14 mouse cellular contexts compared by ENCODE assay signal in the genomic region with DNA sequence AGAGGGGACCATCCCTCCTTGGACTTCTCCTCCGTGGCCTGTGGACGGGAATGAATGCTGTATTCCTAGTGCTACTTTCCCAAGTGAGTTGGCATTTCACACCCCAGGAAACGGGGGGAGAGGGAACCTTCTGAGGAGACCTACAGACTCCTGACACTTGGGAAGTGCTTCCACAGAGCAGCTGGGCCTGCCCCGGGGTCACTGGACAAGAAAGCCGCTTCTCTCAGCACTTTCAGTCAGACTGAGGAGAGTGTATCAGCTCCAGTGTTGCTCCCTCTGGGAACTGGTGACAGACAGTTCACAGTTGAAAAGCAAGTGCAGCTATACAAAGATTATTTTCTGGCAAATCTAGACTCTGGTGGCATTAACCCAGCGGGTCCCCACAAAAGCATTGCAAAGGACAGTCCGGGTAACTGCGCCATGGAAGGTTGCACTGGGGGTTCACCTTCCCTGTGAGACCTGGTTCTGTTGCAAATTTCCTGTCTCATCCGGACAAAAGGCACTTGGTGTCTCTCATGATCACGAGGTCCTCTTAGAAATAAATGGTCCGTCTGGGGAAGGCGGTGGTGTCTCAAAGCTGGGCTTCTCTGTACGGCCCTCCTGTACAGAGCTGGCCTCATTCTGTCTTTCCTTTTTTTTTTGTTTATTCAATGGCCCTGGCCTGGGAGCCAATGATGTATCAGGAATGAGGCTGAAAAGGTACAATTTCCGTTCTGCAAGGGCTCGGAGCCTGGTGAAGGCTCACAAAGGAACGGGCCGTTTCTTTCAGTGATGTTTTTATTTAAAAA.
DNase-seq lines count a peak whose midpoint lies in the region; ATAC-seq and TF ChIP-seq lines count a peak whose summit lies in the region.
"Had no signal": no experiment of that assay in that cellular context is flagged by ENCODE, and none has a peak within 500 bp of the region (broad histone marks: within the 10 kb centered on the region; RNA-seq: fewer than 3 reads in every experiment).

No protein-coding gene starts in this region.

- no peaks in the 10 kb centered on the region for H3K36me3 ChIP-seq in hindbrain, embryonic 14.5 days (replicated peaks; ENCODE audit: control insufficient read depth, insufficient read depth)
- no peaks in the 10 kb centered on the region for H3K36me3 ChIP-seq in thymus, adult 2 months (ENCODE audit: control insufficient read depth, insufficient read depth, low read length)
- H3K36me3 ChIP-seq: embryonic facial prominence, embryonic 12.5 days; heart, embryonic 15.5 days; limb, embryonic 12.5 days; liver, embryonic 15.5 days had no signal

- TF ChIP-seq POLR2A in thymus, adult 2 months (IDR thresholded peaks at IDR 0.05; ENCODE audit: control insufficient read depth, extremely low read depth, insufficient read depth, low read length, poor library complexity) = no peak

- DNase-seq in frontal cortex, postnatal 36 days (ENCODE audit: low spot score in 2 of 2) = no peak
- peak; percentile 34 to 43 for DNase-seq in right cerebral cortex, postnatal 10 days (ENCODE audit: low spot score in 2 of 2)
- DNase-seq in right cerebral cortex, postnatal 14 days = no peak
- DNase-seq in hindbrain, embryonic 14.5 days (ENCODE audit: low spot score) = no peak
- peak; percentile 35 for DNase-seq in retina, postnatal 1 day
- DNase-seq in gastrocnemius, adult 2 months = no peak
- no peak for DNase-seq in thymus, adult 2 months
- DNase-seq: cerebellum, postnatal 14 days; gastrocnemius, postnatal 36 days had no signal

- intact Hi-C loops in gastrocnemius, adult 2 months (cut with DNase I) = no loop called here

- H3K4me1 ChIP-seq in hindbrain, embryonic 14.5 days (replicated peaks; ENCODE audit: control insufficient read depth, insufficient read depth, low read length) = peaks cover 16% of the 10 kb centered on the region
- 0 out of 2 replicates have a peak, but pooled peaks cover 2% of the 10 kb centered on the region for H3K4me1 ChIP-seq in thymus, adult 2 months (replicated peaks; ENCODE audit: control insufficient read depth, insufficient read depth, low read length)
- H3K4me1 ChIP-seq: embryonic facial prominence, embryonic 12.5 days; heart, embryonic 15.5 days; liver, embryonic 15.5 days had no signal

- H3K4me3 ChIP-seq in hindbrain, embryonic 14.5 days (replicated peaks; ENCODE audit: low read length) = no peak overlapping the region
- no peak overlapping the region for H3K4me3 ChIP-seq in gastrocnemius, adult 2 months
- no peak overlapping the region for H3K4me3 ChIP-seq in thymus, adult 2 months (ENCODE audit: control insufficient read depth, insufficient read depth, low read length)
- H3K4me3 ChIP-seq: embryonic facial prominence, embryonic 12.5 days; heart, embryonic 15.5 days; limb, embryonic 12.5 days; liver, embryonic 15.5 days had no signal

- H3K4me2 ChIP-seq in hindbrain, embryonic 14.5 days (replicated peaks) = no peak overlapping the region
- H3K4me2 ChIP-seq: embryonic facial prominence, embryonic 12.5 days; heart, embryonic 15.5 days; limb, embryonic 12.5 days; liver, embryonic 15.5 days had no signal

- no peak for TF ChIP-seq CTCF in gastrocnemius, adult 2 months (IDR thresholded peaks at IDR 0.05)
- no peak for TF ChIP-seq CTCF in thymus, adult 2 months (IDR thresholded peaks at IDR 0.05; ENCODE audit: borderline replicate concordance, control insufficient read depth, extremely low read depth, insufficient read depth, low read length, poor library complexity)

- ATAC-seq in frontal cortex, adult (ENCODE audit: low TSS enrichment) = peak; percentile 39; the same call in 1 of the 2 replicates
- no peak for ATAC-seq in hindbrain, embryonic 14.5 days (ENCODE audit: low FRiP score)

- peak overlapping the region; percentile 12; the same call in 1 of the 2 replicates for H3K27ac ChIP-seq in hindbrain, embryonic 14.5 days
- H3K27ac ChIP-seq in gastrocnemius, adult 2 months = no peak overlapping the region
- no peak overlapping the region for H3K27ac ChIP-seq in thymus, adult 2 months (ENCODE audit: control insufficient read depth, insufficient read depth, low read length)
- H3K27ac ChIP-seq: embryonic facial prominence, embryonic 12.5 days; heart, embryonic 15.5 days; limb, embryonic 12.5 days; liver, embryonic 15.5 days had no signal

- H3K9ac ChIP-seq in hindbrain, embryonic 14.5 days = no peak overlapping the region
- H3K9ac ChIP-seq: embryonic facial prominence, embryonic 12.5 days; heart, embryonic 15.5 days; limb, embryonic 12.5 days; liver, embryonic 15.5 days had no signal

- H3K27me3 ChIP-seq in hindbrain, embryonic 14.5 days (ENCODE audit: control insufficient read depth, insufficient read depth, low read length) = no peaks in the 10 kb centered on the region
- no peaks in the 10 kb centered on the region for H3K27me3 ChIP-seq in thymus, adult 2 months (ENCODE audit: control insufficient read depth, insufficient read depth, low read length)
- H3K27me3 ChIP-seq: embryonic facial prominence, embryonic 12.5 days; heart, embryonic 15.5 days; limb, embryonic 12.5 days; liver, embryonic 15.5 days had no signal

- WGBS in hindbrain, embryonic 14.5 days = 53% methylated on average over 17 of the region's 17 CpGs
- WGBS in thymus, adult 2 months = 95% methylated on average over 17 of the region's 17 CpGs

- no peaks in the 10 kb centered on the region for H3K9me3 ChIP-seq in hindbrain, embryonic 14.5 days (ENCODE audit: control insufficient read depth, low read length)
- H3K9me3 ChIP-seq: embryonic facial prominence, embryonic 12.5 days; heart, embryonic 15.5 days; limb, embryonic 12.5 days; liver, embryonic 15.5 days had no signal

Comparison
In these comparisons a context has a peak if more than half of its experiments do, and no peak if none do; other contexts are left out.
1. DNase-seq: peak in right cerebral cortex, postnatal 10 days (2 of 2) and retina, postnatal 1 day (single experiment); none in frontal cortex, postnatal 36 days (0 of 2), right cerebral cortex, postnatal 14 days (single experiment), hindbrain, embryonic 14.5 days (single experiment), gastrocnemius, adult 2 months (single experiment) and thymus, adult 2 months (single experiment).